ENCODE assay signal across 11 mouse cellular contexts in the genomic region with DNA sequence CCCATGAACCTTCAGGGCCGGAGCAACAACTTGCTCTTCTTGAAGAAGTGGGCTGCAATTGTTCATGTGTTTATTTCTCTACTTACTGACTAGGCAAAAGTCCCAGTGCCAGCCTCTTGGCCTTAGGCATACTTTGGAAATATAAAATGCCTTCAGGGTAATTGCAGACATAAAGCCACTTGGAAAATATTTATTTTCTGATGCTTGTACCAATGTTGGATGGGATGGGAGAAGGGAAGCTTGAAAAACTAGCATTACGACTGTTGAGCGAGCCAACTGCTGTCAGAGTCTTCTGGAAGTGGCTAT. TPM values are rescaled to one million over a fixed set of nuclear protein-coding genes. Genes with fewer than 3 reads are reported as not detected.
A peak's percentile ranks its signal among the peaks of the same experiment; 100 is the strongest.
DNase-seq lines count a peak whose midpoint lies in the region; ATAC-seq lines count a peak whose summit lies in the region.
"Had no signal": no experiment of that assay in that cellular context is flagged by ENCODE, and none has a peak within 500 bp of the region (broad histone marks: within the 10 kb centered on the region; RNA-seq: fewer than 3 reads in every experiment).

No protein-coding gene starts in this region.

- WGBS in embryonic facial prominence, embryonic 13.5 days, result 54% methylated on average over 3 of the region's 3 CpGs
- WGBS in embryonic facial prominence, embryonic 10.5 days, result 70% methylated on average over 3 of the region's 3 CpGs
- WGBS in intestine, embryonic 14.5 days, result 46% methylated on average over 3 of the region's 3 CpGs
- 47% methylated on average over 3 of the region's 3 CpGs for WGBS in intestine, embryonic 16.5 days
- 42% methylated on average over 3 of the region's 3 CpGs for WGBS in lung, embryonic 15.5 days
- 63% methylated on average over 3 of the region's 3 CpGs for WGBS in liver, embryonic 16.5 days (ENCODE audit: insufficient replicate concordance)

- H3K9ac ChIP-seq in embryonic facial prominence, embryonic 13.5 days, result 0 out of 2 replicates have a peak overlapping the region, but pooled peaks have one; percentile 11
- no peak overlapping the region for H3K9ac ChIP-seq in intestine, embryonic 14.5 days (ENCODE audit: low read length)
- no peak overlapping the region for H3K9ac ChIP-seq in intestine, embryonic 16.5 days (ENCODE audit: low read depth, low read length)
- H3K9ac ChIP-seq in lung, embryonic 15.5 days, result no peak overlapping the region
- H3K9ac ChIP-seq in liver, embryonic 16.5 days (ENCODE audit: low read depth, low read length), result no peak overlapping the region

- H3K36me3 ChIP-seq in embryonic facial prominence, embryonic 13.5 days, result no peaks in the 10 kb centered on the region
- H3K36me3 ChIP-seq in embryonic facial prominence, embryonic 10.5 days (replicated peaks), result no peaks in the 10 kb centered on the region
- no peaks in the 10 kb centered on the region for H3K36me3 ChIP-seq in intestine, embryonic 14.5 days (ENCODE audit: control insufficient read depth, insufficient read depth, low read length)
- no peaks in the 10 kb centered on the region for H3K36me3 ChIP-seq in intestine, embryonic 16.5 days (ENCODE audit: control insufficient read depth, insufficient read depth, low read length)
- H3K36me3 ChIP-seq in lung, embryonic 15.5 days, result no peaks in the 10 kb centered on the region
- no peaks in the 10 kb centered on the region for H3K36me3 ChIP-seq in liver, embryonic 16.5 days (ENCODE audit: control insufficient read depth, insufficient read depth)
- H3K36me3 ChIP-seq: forebrain, embryonic 15.5 days had no signal

- H3K4me3 ChIP-seq in embryonic facial prominence, embryonic 13.5 days, result peak overlapping the region; percentile 63
- H3K4me3 ChIP-seq in embryonic facial prominence, embryonic 10.5 days, result no peak overlapping the region
- H3K4me3 ChIP-seq in intestine, embryonic 14.5 days (ENCODE audit: low read depth, low read length), result peak overlapping the region; percentile 56
- H3K4me3 ChIP-seq in intestine, embryonic 16.5 days (ENCODE audit: low read length), result no peak overlapping the region
- peak overlapping the region; percentile 54 for H3K4me3 ChIP-seq in lung, embryonic 15.5 days
- H3K4me3 ChIP-seq in liver, embryonic 16.5 days (ENCODE audit: low read depth, low read length), result peak overlapping the region; percentile 73

- H3K27ac ChIP-seq in embryonic facial prominence, embryonic 13.5 days, result no peak overlapping the region
- H3K27ac ChIP-seq in embryonic facial prominence, embryonic 10.5 days (replicated peaks), result no peak overlapping the region
- H3K27ac ChIP-seq in intestine, embryonic 14.5 days (ENCODE audit: low read depth), result no peak overlapping the region
- H3K27ac ChIP-seq in intestine, embryonic 16.5 days (ENCODE audit: low read length), result no peak overlapping the region
- H3K27ac ChIP-seq in lung, embryonic 15.5 days, result no peak overlapping the region
- H3K27ac ChIP-seq in liver, embryonic 16.5 days (ENCODE audit: low read length), result no peak overlapping the region
- H3K27ac ChIP-seq: forebrain, embryonic 15.5 days had no signal

- H3K4me2 ChIP-seq in embryonic facial prominence, embryonic 13.5 days, result peak overlapping the region; percentile 71
- peak overlapping the region; percentile 78 for H3K4me2 ChIP-seq in intestine, embryonic 14.5 days (ENCODE audit: low read length)
- H3K4me2 ChIP-seq in intestine, embryonic 16.5 days (ENCODE audit: low read depth, low read length), result no peak overlapping the region
- peak overlapping the region; percentile 76 for H3K4me2 ChIP-seq in lung, embryonic 15.5 days
- peak overlapping the region; percentile 99 for H3K4me2 ChIP-seq in liver, embryonic 16.5 days (ENCODE audit: low read depth, low read length)

- DNase-seq in embryonic facial prominence, embryonic 10.5 days (ENCODE audit: low spot score), result no peak
- DNase-seq in intestine, embryonic 14.5 days (ENCODE audit: low spot score), result no peak
- DNase-seq in lung, postnatal 25 days (ENCODE audit: low spot score), result no peak
- DNase-seq: thymus, postnatal 36 days had no signal

- peaks cover 11% of the 10 kb centered on the region; the same call in 1 of the 2 replicates for H3K4me1 ChIP-seq in embryonic facial prominence, embryonic 13.5 days
- H3K4me1 ChIP-seq in embryonic facial prominence, embryonic 10.5 days, result peaks cover 10% of the 10 kb centered on the region; the same call in 1 of the 2 replicates
- peaks cover 7% of the 10 kb centered on the region; the same call in 1 of the 2 replicates for H3K4me1 ChIP-seq in intestine, embryonic 14.5 days (replicated peaks; ENCODE audit: control insufficient read depth, insufficient read depth, low read length)
- H3K4me1 ChIP-seq in intestine, embryonic 16.5 days (ENCODE audit: control insufficient read depth, insufficient read depth, low read length), result peaks cover 7% of the 10 kb centered on the region
- H3K4me1 ChIP-seq in lung, embryonic 15.5 days, result peaks cover 20% of the 10 kb centered on the region
- peaks cover 11% of the 10 kb centered on the region for H3K4me1 ChIP-seq in liver, embryonic 16.5 days (ENCODE audit: control insufficient read depth, low read depth, low read length)

- no peak for ATAC-seq in embryonic facial prominence, embryonic 13.5 days (ENCODE audit: insufficient number of reproducible peaks, insufficient read depth, low FRiP score, low TSS enrichment, low read depth)
- ATAC-seq in intestine, embryonic 14.5 days (replicated peaks; ENCODE audit: low FRiP score, low TSS enrichment, low read depth), result no peak
- ATAC-seq in intestine, embryonic 16.5 days, result no peak
- ATAC-seq in lung, embryonic 15.5 days (ENCODE audit: borderline replicate concordance, extremely low read depth, low FRiP score, low TSS enrichment), result no peak
- no peak for ATAC-seq in liver, embryonic 16.5 days (ENCODE audit: low read depth)
- no peak for ATAC-seq in inflammation-experienced regulatory T-cells, adult 6 months

- H3K9me3 ChIP-seq in embryonic facial prominence, embryonic 13.5 days, result no peaks in the 10 kb centered on the region
- no peaks in the 10 kb centered on the region for H3K9me3 ChIP-seq in embryonic facial prominence, embryonic 10.5 days
- no peaks in the 10 kb centered on the region for H3K9me3 ChIP-seq in intestine, embryonic 14.5 days (ENCODE audit: control insufficient read depth, low read length)
- no peaks in the 10 kb centered on the region for H3K9me3 ChIP-seq in intestine, embryonic 16.5 days (ENCODE audit: control insufficient read depth, low read length)
- no peaks in the 10 kb centered on the region for H3K9me3 ChIP-seq in lung, embryonic 15.5 days
- no peaks in the 10 kb centered on the region for H3K9me3 ChIP-seq in liver, embryonic 16.5 days (replicated peaks; ENCODE audit: control insufficient read depth, low read length)
- H3K9me3 ChIP-seq: forebrain, embryonic 15.5 days; G1E had no signal

- H3K27me3 ChIP-seq in embryonic facial prominence, embryonic 13.5 days, result peaks cover 39% of the 10 kb centered on the region
- H3K27me3 ChIP-seq in embryonic facial prominence, embryonic 10.5 days (replicated peaks; ENCODE audit: low read depth, poor library complexity, severe bottlenecking), result peaks cover 61% of the 10 kb centered on the region
- H3K27me3 ChIP-seq in intestine, embryonic 14.5 days (replicated peaks; ENCODE audit: control insufficient read depth, insufficient read depth, low read length), result peaks cover 27% of the 10 kb centered on the region
- H3K27me3 ChIP-seq in intestine, embryonic 16.5 days (replicated peaks; ENCODE audit: control insufficient read depth, insufficient read depth, low read length), result peaks cover 15% of the 10 kb centered on the region; the same call in 1 of the 2 replicates
- H3K27me3 ChIP-seq in lung, embryonic 15.5 days, result peaks cover 25% of the 10 kb centered on the region
- H3K27me3 ChIP-seq in liver, embryonic 16.5 days (ENCODE audit: control insufficient read depth, insufficient read depth, low read depth, low read length), result peaks cover 44% of the 10 kb centered on the region

RNA-seq across cellular contexts. Expression of a gene that starts 1.1 kb away (rescaled TPM):
- polyA plus RNA-seq in embryonic facial prominence, embryonic 13.5 days (2015; fragmentation: Nextera tagmentation; extraction: Ambion mirVana), result 9.0 and 10.1 TPM in 2 replicates
- 0.40 and 0.72 TPM in 2 replicates for polyA plus RNA-seq in embryonic facial prominence, embryonic 10.5 days (2016; fragmentation: Nextera tagmentation; extraction: Ambion mirVana)
- polyA plus RNA-seq in intestine, embryonic 14.5 days (2014; fragmentation: Nextera tagmentation; extraction: Ambion mirVana), result 0.87 and 1.2 TPM in 2 replicates
- 0.60 and 0.86 TPM in 2 replicates for polyA plus RNA-seq in intestine, embryonic 16.5 days (2015; fragmentation: Nextera tagmentation; extraction: Ambion mirVana)
- polyA plus RNA-seq in lung, embryonic 15.5 days (2015; fragmentation: Nextera tagmentation; extraction: Ambion mirVana), result 3.7 and 3.9 TPM in 2 replicates
- polyA plus RNA-seq in liver, embryonic 16.5 days (2015; fragmentation: Nextera tagmentation; extraction: Ambion mirVana), result 0.42 and 0.46 TPM in 2 replicates
- 1 to 10 TPM; 3.3 to 4.7 (median 4.0) TPM for polyA plus RNA-seq in inflammation-experienced regulatory T-cells, adult 6 months (2017; shearing (Covaris generic))

Comparison
In these comparisons a context has a peak if more than half of its experiments do, and no peak if none do; other contexts are left out.
1. H3K4me3 ChIP-seq: peak in embryonic facial prominence, embryonic 13.5 days (single experiment), intestine, embryonic 14.5 days (single experiment), lung, embryonic 15.5 days (single experiment) and liver, embryonic 16.5 days (single experiment); none in embryonic facial prominence, embryonic 10.5 days (single experiment) and intestine, embryonic 16.5 days (single experiment).